Mouse (Mus musculus) ovary, adult 18-20 months (tissue): ENCODE results near the gene Tmbim6.
"Not testable (repeated sequence)": the region's sequence is repeated elsewhere in the genome, so short reads cannot be mapped to it uniquely, and the experiment has no call there.

Experiments used
- DNase-seq: peaks from one replicate; pipeline ENCODE4 v3.0.0; 2022; ENCODE audit warnings: low spot score, mixed read lengths

Gene Tmbim6

GRCm38 (mm10) chr15:99384071-99384470 lies 8.6 kb upstream of the Tmbim6 start:
- no peak for DNase-seq

- not testable (repeated sequence) for DNase-seq
Observed at GRCm38 (mm10) chr15:99386110-99386509, 6.6 kb upstream of the Tmbim6 start.

- DNase-seq = no peak
Observed at GRCm38 (mm10) chr15:99386796-99387195, 5.9 kb upstream of the Tmbim6 start.

- no peak for DNase-seq
Observed at GRCm38 (mm10) chr15:99387976-99388375, 4.7 kb upstream of the Tmbim6 start.

GRCm38 (mm10) chr15:99390472-99391401 lies 1.9 kb upstream of the Tmbim6 start:
- DNase-seq = no peak

GRCm38 (mm10) chr15:99391975-99392374 lies 707 bp upstream of the Tmbim6 start:
- DNase-seq = no peak

- peak; percentile 32 for DNase-seq
Observed at GRCm38 (mm10) chr15:99393386-99394252, 937 bp downstream of the Tmbim6 start.

- DNase-seq = no peak
Observed at GRCm38 (mm10) chr15:99396462-99396861, 3.8 kb downstream of the Tmbim6 start.

- DNase-seq = no peak
Observed at GRCm38 (mm10) chr15:99396875-99397274, 4.2 kb downstream of the Tmbim6 start.

GRCm38 (mm10) chr15:99397622-99398021 lies 4.9 kb downstream of the Tmbim6 start:
- no peak for DNase-seq

GRCm38 (mm10) chr15:99399503-99400245 lies 7.0 kb downstream of the Tmbim6 start:
- DNase-seq = no peak

GRCm38 (mm10) chr15:99400602-99401001 lies 7.9 kb downstream of the Tmbim6 start:
- DNase-seq = no peak

GRCm38 (mm10) chr15:99403159-99403889 lies 10.6 kb downstream of the Tmbim6 start:
- DNase-seq = no peak

- no peak for DNase-seq
Observed at GRCm38 (mm10) chr15:99405150-99405549, 12.5 kb downstream of the Tmbim6 start.

GRCm38 (mm10) chr15:99406986-99407570 lies 14.4 kb downstream of the Tmbim6 start:
- no peak for DNase-seq

GRCm38 (mm10) chr15:99408845-99409244 lies 16.2 kb downstream of the Tmbim6 start:
- no peak for DNase-seq

- no peak for DNase-seq
Observed at GRCm38 (mm10) chr15:99411747-99412146, 19.1 kb downstream of the Tmbim6 start.

- no peak for DNase-seq
Observed at GRCm38 (mm10) chr15:99415793-99416192, 23.1 kb downstream of the Tmbim6 start.

GRCm38 (mm10) chr15:99416348-99416882 lies 23.7 kb downstream of the Tmbim6 start:
- DNase-seq = peak; percentile 49

GRCm38 (mm10) chr15:99416957-99417356 lies 24.3 kb downstream of the Tmbim6 start:
- DNase-seq = no peak
